Mouse (Mus musculus): ENCODE measurements around the gene Wdr20.

GRCm38 (mm10) chr12:110698523-110699170 is 39.1 kb upstream of the Wdr20 start:
- peak; percentile 93 for TF ChIP-seq CHD2 (IDR thresholded peaks at IDR 0.05; ENCODE audit: low read length)
- TF ChIP-seq GABPA (IDR thresholded peaks at IDR 0.05; ENCODE audit: insufficient replicate concordance, low read depth, low read length), result no peak
- no peak for TF ChIP-seq MAFK (IDR thresholded peaks at IDR 0.05; ENCODE audit: insufficient replicate concordance, low read length)
- peak; percentile 68 for TF ChIP-seq POLR2A (IDR thresholded peaks at IDR 0.05; ENCODE audit: low read depth, low read length)
- TF ChIP-seq CTCF (conservative IDR thresholded peaks at IDR 0.05 in 1 of 2, IDR thresholded peaks at IDR 0.05 in 1 of 2; ENCODE audit: low read depth in 2 of 2, low read length in 2 of 2), result no peak
- TF ChIP-seq IRF4 (IDR thresholded peaks at IDR 0.05; ENCODE audit: low read depth, low read length), result no peak
- TF ChIP-seq E2F4 (IDR thresholded peaks at IDR 0.05; ENCODE audit: insufficient replicate concordance, low read depth, low read length), result no peak
- peak; percentile 48; the same call in 1 of the 2 replicates for TF ChIP-seq NELFE (IDR thresholded peaks at IDR 0.05; ENCODE audit: low read depth, low read length)
- peak; percentile 55; the same call in 1 of the 2 replicates for TF ChIP-seq MAZ (IDR thresholded peaks at IDR 0.05; ENCODE audit: low read depth, low read length)
- peak; percentile 24; the same call in 1 of the 2 replicates for TF ChIP-seq HCFC1 (IDR thresholded peaks at IDR 0.05; ENCODE audit: low read depth, low read length)
- peak; percentile 57; the same call in 1 of the 2 replicates for TF ChIP-seq SIN3A (IDR thresholded peaks at IDR 0.05; ENCODE audit: low read length)

Measured in CH12.LX (cell line).